ENCODE assay signal across 21 mouse cellular contexts in genomic region chr1:157168891-157169290, GRCm38 (mm10).
DNase-seq lines count a peak whose midpoint lies in the region; ATAC-seq lines count a peak whose summit lies in the region.
"Had no signal": no experiment of that assay in that cellular context is flagged by ENCODE, and none has a peak within 500 bp of the region (broad histone marks: within the 10 kb centered on the region; RNA-seq: fewer than 3 reads in every experiment).

No protein-coding gene starts in this region.

- intact Hi-C loops in heart, postnatal 10 days (cut with DNase I) = loop anchor here (5.0 kb wide), 1 partner anchor 108 kb away; no protein-coding TSS in a partner anchor
- intact Hi-C loops in left cerebral cortex, postnatal 36 days (cut with DNase I) = loop anchor here (10.0 kb wide), 1 partner anchor 366 kb away; no protein-coding TSS in a partner anchor

- H3K27ac ChIP-seq in midbrain, embryonic 13.5 days = no peak overlapping the region
- H3K27ac ChIP-seq: forebrain, embryonic 12.5 days; heart, adult 2 months; liver, embryonic 14.5 days; neural tube, embryonic 15.5 days had no signal

- 93% methylated on average over 7 of the region's 7 CpGs for WGBS in midbrain, embryonic 13.5 days

- no peak overlapping the region for H3K9ac ChIP-seq in midbrain, embryonic 13.5 days (replicated peaks)
- H3K9ac ChIP-seq: forebrain, embryonic 12.5 days; liver, embryonic 14.5 days; neural tube, embryonic 15.5 days had no signal

- ATAC-seq in midbrain, embryonic 13.5 days = no peak
- ATAC-seq: lung, postnatal 0 days had no signal

- no peaks in the 10 kb centered on the region for H3K4me1 ChIP-seq in midbrain, embryonic 13.5 days (replicated peaks)
- H3K4me1 ChIP-seq: forebrain, embryonic 12.5 days; neural tube, embryonic 15.5 days had no signal

- no peaks in the 10 kb centered on the region for H3K9me3 ChIP-seq in midbrain, embryonic 13.5 days
- H3K9me3 ChIP-seq: forebrain, embryonic 12.5 days; neural tube, embryonic 15.5 days had no signal

- no peak overlapping the region for H3K4me3 ChIP-seq in midbrain, embryonic 13.5 days (replicated peaks)
- H3K4me3 ChIP-seq: forebrain, embryonic 12.5 days; heart, adult 2 months; myocyte; neural tube, embryonic 15.5 days had no signal

- no peaks in the 10 kb centered on the region for H3K27me3 ChIP-seq in midbrain, embryonic 13.5 days
- H3K27me3 ChIP-seq: forebrain, embryonic 12.5 days; neural tube, embryonic 15.5 days had no signal

- no peak overlapping the region for H3K4me2 ChIP-seq in midbrain, embryonic 13.5 days (replicated peaks)
- H3K4me2 ChIP-seq: forebrain, embryonic 12.5 days; neural tube, embryonic 15.5 days had no signal

- peak; percentile 14 to 16 for DNase-seq in heart, postnatal 10 days
- no peak for DNase-seq in heart, postnatal 4 days
- DNase-seq in adipocyte (ENCODE audit: low spot score) = peak; percentile 9
- peak; percentile 69 for DNase-seq in layer of hippocampus, adult 9-11 months
- DNase-seq in left cerebral cortex, postnatal 36 days (ENCODE audit: low spot score in 2 of 2) = peak; percentile 71 to 76
- no peak for DNase-seq in thymus, postnatal 4 days
- no peak for DNase-seq in adrenal gland, adult 2 months
- DNase-seq: cerebellum, adult 8-10 months; gastrocnemius, postnatal 25 days; heart, adult 2 months; kidney, adult 18-20 months; kidney, postnatal 10 days; midbrain, embryonic 14.5 days; spleen, adult 18-20 months; thymus, adult 18-20 months had no signal

- H3K36me3 ChIP-seq in midbrain, embryonic 13.5 days = peaks cover 22% of the 10 kb centered on the region

Comparison
In these comparisons a context has a peak if more than half of its experiments do, and no peak if none do; other contexts are left out.
1. DNase-seq: peak in heart, postnatal 10 days (2 of 2), adipocyte (single experiment), layer of hippocampus, adult 9-11 months (single experiment) and left cerebral cortex, postnatal 36 days (2 of 2); none in heart, postnatal 4 days (single experiment), thymus, postnatal 4 days (single experiment) and adrenal gland, adult 2 months (single experiment).